Mouse (Mus musculus): ENCODE measurements around the gene Git2.

DNA sequence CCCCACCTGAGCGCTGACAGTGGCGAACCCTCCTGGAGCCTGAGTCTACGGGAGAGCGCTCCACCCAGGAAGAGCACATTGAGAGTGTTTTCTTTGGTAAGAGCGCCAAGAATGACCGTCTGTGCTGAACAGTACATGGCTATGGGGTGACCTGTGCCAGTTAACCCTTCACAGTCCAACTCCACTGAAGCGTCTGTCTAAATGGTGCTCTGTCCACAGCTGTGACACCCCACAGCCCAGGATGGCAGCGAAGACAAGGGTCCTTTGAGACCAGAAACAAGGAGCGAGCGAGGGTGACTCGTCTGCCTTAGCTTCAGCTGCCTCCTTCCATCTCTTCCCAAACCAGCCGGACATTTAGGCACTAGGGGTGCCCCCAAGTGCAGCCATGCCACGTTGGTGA lies 86.6 kb downstream of the Git2 start:
- TF ChIP-seq CTCF (IDR thresholded peaks at IDR 0.05; ENCODE audit: extremely low read depth, insufficient read depth, insufficient read length, insufficient replicate concordance) (no peak), POLR2A (IDR thresholded peaks at IDR 0.05; ENCODE audit: low read depth, low read length) (no peak)
